Mouse (Mus musculus): ENCODE results near the gene Inafm1. TPM values are rescaled to one million over a fixed set of nuclear protein-coding genes. Genes with fewer than 3 reads are reported as not detected.
A peak's percentile ranks its signal among the peaks of the same experiment; 100 is the strongest.

Inafm1 gene
- polyA plus RNA-seq, 1 experiment from 2014 or later = 28.0 TPM

- no peaks in the 10 kb centered on the region for H3K9me3 ChIP-seq (ENCODE audit: control insufficient read depth, low read length)
- peak overlapping the region; percentile 54 for H3K9ac ChIP-seq (ENCODE audit: low read length)
- no peaks in the 10 kb centered on the region for H3K27me3 ChIP-seq (ENCODE audit: control insufficient read depth, insufficient read depth, low read length)
- no peak for TF ChIP-seq CTCF (IDR thresholded peaks at IDR 0.05; ENCODE audit: low read depth)
- TF ChIP-seq EP300 (optimal IDR thresholded peaks at IDR 0.05) = no peak
- 0 out of 2 replicates have a peak, but pooled peaks cover 4% of the 10 kb centered on the region for H3K4me1 ChIP-seq (replicated peaks; ENCODE audit: control insufficient read depth, insufficient read depth)
- peak overlapping the region; percentile 53; the same call in 1 of the 2 replicates for H3K27ac ChIP-seq (replicated peaks)
- H3K4me2 ChIP-seq (replicated peaks; ENCODE audit: low read depth) = peak overlapping the region; percentile 53
- 2% methylated on average over 51 of the region's 52 CpGs for WGBS
- peak overlapping the region; percentile 33 for H3K4me3 ChIP-seq (ENCODE audit: low read depth, low read length)
- H3K36me3 ChIP-seq (ENCODE audit: control insufficient read depth, insufficient read depth, low read length) = no peaks in the 10 kb centered on the region
- DNase-seq (ENCODE audit: low spot score) = peak; percentile 86
- peak; percentile 53 for ATAC-seq (ENCODE audit: low FRiP score, low TSS enrichment)
These were observed 26.1 kb upstream of the Inafm1 start for GRCm38 (mm10) chr7:16299419-16300035.

- Histone ChIP-seq H3K4me3 (ENCODE audit: low read depth, low read length) (no peak overlapping the region), H3K27ac (replicated peaks) (no peak overlapping the region), H3K9me3 (ENCODE audit: control insufficient read depth, low read length) (no peaks in the 10 kb centered on the region), H3K4me2 (replicated peaks; ENCODE audit: low read depth) (no peak overlapping the region), H3K4me1 (replicated peaks; ENCODE audit: control insufficient read depth, insufficient read depth) (0 out of 2 replicates have a peak, but pooled peaks cover 4% of the 10 kb centered on the region), H3K36me3 (ENCODE audit: control insufficient read depth, insufficient read depth, low read length) (no peaks in the 10 kb centered on the region), H3K27me3 (ENCODE audit: control insufficient read depth, insufficient read depth, low read length) (no peaks in the 10 kb centered on the region), H3K9ac (ENCODE audit: low read length) (no peak overlapping the region)
- WGBS = 86% methylated on average over 5 of the region's 5 CpGs
- TF ChIP-seq EP300 (optimal IDR thresholded peaks at IDR 0.05) = no peak
- no peak for TF ChIP-seq CTCF (IDR thresholded peaks at IDR 0.05; ENCODE audit: low read depth)
- ATAC-seq (ENCODE audit: low FRiP score, low TSS enrichment) (no peak), DNase-seq (ENCODE audit: low spot score) (no peak)
These were observed 25.5 kb upstream of the Inafm1 start for GRCm38 (mm10) chr7:16298927-16299326.

- Histone ChIP-seq H3K4me3 (ENCODE audit: low read depth, low read length) (no peak overlapping the region), H3K27me3 (ENCODE audit: control insufficient read depth, insufficient read depth, low read length) (no peaks in the 10 kb centered on the region), H3K9me3 (ENCODE audit: control insufficient read depth, low read length) (no peaks in the 10 kb centered on the region), H3K36me3 (ENCODE audit: control insufficient read depth, insufficient read depth, low read length) (no peaks in the 10 kb centered on the region), H3K9ac (ENCODE audit: low read length) (no peak overlapping the region), H3K4me2 (replicated peaks; ENCODE audit: low read depth) (no peak overlapping the region), H3K27ac (replicated peaks) (no peak overlapping the region; the same call in 1 of the 2 replicates), H3K4me1 (replicated peaks; ENCODE audit: control insufficient read depth, insufficient read depth) (0 out of 2 replicates have a peak, but pooled peaks cover 4% of the 10 kb centered on the region)
- no peak for ATAC-seq (ENCODE audit: low FRiP score, low TSS enrichment)
- no peak for TF ChIP-seq CTCF (IDR thresholded peaks at IDR 0.05; ENCODE audit: low read depth)
- TF ChIP-seq EP300 (optimal IDR thresholded peaks at IDR 0.05) = no peak
- DNase-seq (ENCODE audit: low spot score) = no peak
- 67% methylated on average over 2 of the region's 2 CpGs for WGBS
These were observed 24.2 kb upstream of the Inafm1 start for GRCm38 (mm10) chr7:16297616-16298015.

- ATAC-seq (ENCODE audit: low FRiP score, low TSS enrichment) = peak; percentile 71
- 0 out of 2 replicates have a peak, but pooled peaks cover 4% of the 10 kb centered on the region for H3K4me1 ChIP-seq (replicated peaks; ENCODE audit: control insufficient read depth, insufficient read depth)
- H3K27ac ChIP-seq (replicated peaks) = peak overlapping the region; percentile 63; the same call in 1 of the 2 replicates
- peak overlapping the region; percentile 57 for H3K4me2 ChIP-seq (replicated peaks; ENCODE audit: low read depth)
- no peaks in the 10 kb centered on the region for H3K9me3 ChIP-seq (ENCODE audit: control insufficient read depth, low read length)
- H3K9ac ChIP-seq (ENCODE audit: low read length) = peak overlapping the region; percentile 55; the same call in 1 of the 2 replicates
- WGBS = 1% methylated on average over 22 of the region's 22 CpGs
- TF ChIP-seq EP300 (optimal IDR thresholded peaks at IDR 0.05) = no peak
- TF ChIP-seq CTCF (IDR thresholded peaks at IDR 0.05; ENCODE audit: low read depth) = peak; percentile 46
- peak; percentile 95 for DNase-seq (ENCODE audit: low spot score)
- H3K27me3 ChIP-seq (ENCODE audit: control insufficient read depth, insufficient read depth, low read length) = no peaks in the 10 kb centered on the region
- H3K4me3 ChIP-seq (ENCODE audit: low read depth, low read length) = peak overlapping the region; percentile 23
- H3K36me3 ChIP-seq (ENCODE audit: control insufficient read depth, insufficient read depth, low read length) = no peaks in the 10 kb centered on the region
These were observed 23.5 kb upstream of the Inafm1 start for GRCm38 (mm10) chr7:16296766-16297390.

- DNase-seq (ENCODE audit: low spot score) (no peak), ATAC-seq (ENCODE audit: low FRiP score, low TSS enrichment) (no peak; the same call in 1 of the 2 replicates)
- Histone ChIP-seq H3K4me1 (replicated peaks; ENCODE audit: control insufficient read depth, insufficient read depth) (0 out of 2 replicates have a peak, but pooled peaks cover 4% of the 10 kb centered on the region), H3K4me3 (ENCODE audit: low read depth, low read length) (0 out of 2 replicates have a peak overlapping the region, but pooled peaks have one; percentile 23), H3K27me3 (ENCODE audit: control insufficient read depth, insufficient read depth, low read length) (no peaks in the 10 kb centered on the region), H3K9me3 (ENCODE audit: control insufficient read depth, low read length) (no peaks in the 10 kb centered on the region), H3K36me3 (ENCODE audit: control insufficient read depth, insufficient read depth, low read length) (no peaks in the 10 kb centered on the region), H3K9ac (ENCODE audit: low read length) (peak overlapping the region; percentile 1; the same call in 1 of the 2 replicates), H3K27ac (replicated peaks) (peak overlapping the region; percentile 63; the same call in 1 of the 2 replicates), H3K4me2 (replicated peaks; ENCODE audit: low read depth) (peak overlapping the region; percentile 57; the same call in 1 of the 2 replicates)
- 31% methylated on average over 2 of the region's 2 CpGs for WGBS
- TF ChIP-seq CTCF (IDR thresholded peaks at IDR 0.05; ENCODE audit: low read depth) (no peak), EP300 (optimal IDR thresholded peaks at IDR 0.05) (no peak)
These were observed 22.7 kb upstream of the Inafm1 start for GRCm38 (mm10) chr7:16296146-16296545.
